Mouse (Mus musculus): ENCODE data around the gene Abcc12.

DNA sequence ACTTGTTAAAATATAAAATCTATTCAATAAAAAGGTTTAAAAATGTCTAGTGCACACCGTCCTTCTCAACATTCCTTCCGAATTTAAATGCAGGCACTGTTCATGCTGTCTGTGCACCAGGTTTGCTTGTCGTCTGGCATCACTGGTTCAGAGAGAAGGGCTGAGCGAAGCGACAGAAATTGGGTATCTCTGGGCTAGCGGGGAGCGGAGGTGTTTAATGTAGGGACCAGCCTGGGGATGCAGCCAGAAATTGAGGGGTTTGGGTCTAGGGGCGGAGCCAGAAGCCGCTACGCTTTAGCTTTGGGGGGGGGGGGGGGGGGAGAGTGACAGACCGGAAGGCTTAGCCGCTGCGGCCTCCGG, 43.0 kb upstream of the Abcc12 start:
- TF ChIP-seq GATA1 (IDR thresholded peaks at IDR 0.05; ENCODE audit: borderline replicate concordance, low read length) = no peak
- TF ChIP-seq FLI1 (IDR thresholded peaks at IDR 0.05; ENCODE audit: low read length) = no peak

Measured in megakaryocyte, embryonic 14.5 days (primary cell).